Mouse (Mus musculus): Measurements from ENCODE around the gene Aqp1. TPM values are rescaled to one million over a fixed set of nuclear protein-coding genes. Genes with fewer than 3 reads are reported as not detected.

Aqp1 gene
- under 1 TPM in 1 of 2 experiments, not detected in 1; 0.18 TPM for polyA plus RNA-seq (2017; shearing (Covaris generic))

DNA sequence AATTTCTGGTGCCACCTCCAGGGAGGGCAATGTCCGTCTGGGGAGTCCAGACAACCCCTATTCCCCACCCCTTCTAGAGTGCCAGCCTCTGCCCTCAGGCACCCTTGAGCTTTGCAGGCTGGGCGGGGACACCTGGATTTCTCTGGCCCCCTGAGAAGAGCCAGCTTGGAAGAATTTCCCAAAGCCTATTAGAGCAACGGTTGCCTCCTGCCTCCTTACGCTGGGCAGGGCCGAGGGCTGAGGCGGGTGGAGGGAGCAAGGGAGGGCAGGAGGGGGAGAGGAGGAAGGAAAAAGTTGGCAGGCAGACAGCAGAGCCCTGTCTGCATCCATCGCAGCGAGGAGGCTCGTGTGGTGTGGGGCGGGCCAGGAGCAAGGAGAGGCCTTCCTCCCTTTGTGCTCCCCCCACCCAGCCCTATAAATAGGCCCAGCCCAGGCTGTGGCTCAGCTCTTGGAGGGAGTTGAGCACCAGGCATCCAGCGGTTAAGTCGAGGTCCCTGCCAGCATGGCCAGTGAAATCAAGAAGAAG is at the start of gene Aqp1:
Gene Aqp1 (plus strand): TSS at position 444 of the 526 bp plus-strand sequence.
- no peak for ATAC-seq

DNA sequence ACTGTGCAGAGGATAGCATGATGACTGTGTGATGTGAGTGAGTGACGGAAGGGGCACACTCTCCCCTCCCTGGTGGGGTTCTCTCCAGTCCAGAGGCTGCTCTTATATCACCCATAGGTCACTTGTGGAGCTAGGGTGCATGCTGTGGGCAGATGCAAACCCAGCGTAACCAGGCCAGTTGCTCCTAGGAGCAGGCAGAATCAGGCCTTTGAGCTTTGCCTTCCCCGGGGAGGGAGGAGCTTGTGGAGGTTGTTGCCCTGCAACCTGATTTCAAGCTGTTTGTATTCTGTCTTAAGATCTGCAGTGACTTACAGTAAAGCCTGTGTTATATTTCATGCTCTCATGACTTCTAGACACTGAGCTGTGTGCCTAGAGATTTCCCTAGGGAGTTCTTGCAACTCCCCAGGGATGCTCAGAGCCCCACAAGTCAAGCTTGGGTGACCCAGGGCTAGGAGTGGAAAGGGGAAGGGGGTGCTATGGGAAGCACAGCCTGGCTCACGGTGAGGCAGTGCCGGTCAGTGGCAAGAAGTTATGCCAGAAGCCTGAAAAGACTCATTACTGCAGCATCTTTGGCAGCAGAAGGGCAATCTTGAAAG is 48.1 kb upstream of the Aqp1 start:
- no peak for ATAC-seq

- no peak for ATAC-seq
These were observed 41.6 kb upstream of the Aqp1 start for GRCm38 (mm10) chr6:55294549-55295131.

- no peak for ATAC-seq
These were observed 40.9 kb upstream of the Aqp1 start for GRCm38 (mm10) chr6:55295325-55295724.

DNA sequence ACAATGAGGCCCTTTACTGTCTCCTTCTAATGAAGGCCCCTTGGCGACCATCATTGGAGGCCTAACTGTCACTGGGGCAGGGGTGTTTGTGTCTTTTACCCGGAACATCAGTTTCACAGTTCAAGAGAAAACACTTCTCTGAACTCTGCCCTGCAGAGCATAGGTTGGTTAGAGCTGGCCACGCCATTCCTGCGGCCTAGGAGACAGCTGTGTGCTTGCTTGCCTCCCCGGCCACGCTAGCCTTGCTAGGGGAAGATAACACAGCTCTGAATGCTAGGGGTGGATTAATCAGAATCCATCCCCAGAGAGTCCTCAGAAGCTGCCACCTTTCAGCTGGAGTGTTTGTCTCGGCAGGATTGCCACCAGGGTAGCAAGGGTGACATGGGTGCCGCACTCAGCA is 36.8 kb upstream of the Aqp1 start:
- ATAC-seq, result no peak

DNA sequence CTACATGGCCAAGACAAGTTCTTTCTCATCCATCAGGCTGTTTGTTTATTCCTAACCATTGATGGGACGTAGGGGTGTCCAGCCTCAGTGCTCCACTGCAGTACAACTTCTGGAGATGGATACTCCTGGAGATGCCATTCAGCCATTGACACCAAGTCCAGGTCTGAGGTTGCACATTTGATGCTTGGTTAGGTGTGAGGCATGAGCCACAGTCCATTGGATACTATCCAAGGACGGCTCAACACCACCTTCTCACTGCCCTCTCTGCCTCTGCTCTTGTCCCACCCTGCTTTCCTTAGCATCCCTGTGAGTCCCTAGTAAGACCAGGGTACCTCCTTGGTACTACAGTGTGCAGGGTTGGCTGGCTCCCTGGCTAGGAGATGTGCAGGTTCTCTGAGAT is 36.3 kb upstream of the Aqp1 start:
- ATAC-seq, result no peak

DNA sequence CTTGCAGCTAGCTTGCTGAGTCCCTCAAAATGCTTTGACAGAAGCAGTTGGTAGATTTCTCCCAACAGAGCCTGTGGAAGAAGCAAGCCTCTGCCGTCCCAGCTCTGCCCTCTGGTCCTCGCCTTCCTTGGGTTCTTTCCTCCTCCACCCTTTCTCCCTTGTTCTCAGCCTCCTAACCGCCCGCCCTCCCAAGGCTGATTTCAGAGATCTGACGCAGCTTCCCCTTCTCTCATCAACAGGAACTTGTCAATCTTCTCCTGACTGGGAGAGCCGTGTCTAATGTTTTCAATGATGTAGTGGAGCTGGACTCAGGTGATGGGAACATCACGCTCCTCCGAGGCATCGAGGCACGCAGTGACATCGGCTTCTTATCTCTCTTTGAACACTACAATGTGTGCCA is 35.5 kb upstream of the Aqp1 start:
- no peak for ATAC-seq

DNA sequence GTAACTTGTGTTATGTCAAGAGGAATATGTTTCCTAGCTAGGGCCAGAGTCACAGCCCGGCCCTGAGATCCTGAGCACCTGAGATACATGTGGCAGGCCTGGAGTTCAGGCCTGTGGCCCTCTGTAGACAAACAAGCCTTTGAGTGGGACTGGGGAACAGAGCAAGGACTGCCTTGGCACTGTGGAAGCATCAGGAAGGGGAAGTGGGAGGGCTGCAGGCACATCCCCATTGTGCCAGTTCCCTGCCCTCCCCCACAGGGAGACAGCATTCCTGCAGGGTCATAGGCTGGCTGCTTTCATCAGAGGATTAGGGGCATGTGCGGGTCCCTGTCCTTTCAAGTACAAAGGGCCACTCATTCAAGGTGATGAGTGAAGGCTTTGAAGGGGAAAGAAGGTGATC is 26.1 kb upstream of the Aqp1 start:
- no peak for ATAC-seq

- no peak for ATAC-seq
These were observed 24.3 kb upstream of the Aqp1 start for GRCm38 (mm10) chr6:55311962-55312361.

DNA sequence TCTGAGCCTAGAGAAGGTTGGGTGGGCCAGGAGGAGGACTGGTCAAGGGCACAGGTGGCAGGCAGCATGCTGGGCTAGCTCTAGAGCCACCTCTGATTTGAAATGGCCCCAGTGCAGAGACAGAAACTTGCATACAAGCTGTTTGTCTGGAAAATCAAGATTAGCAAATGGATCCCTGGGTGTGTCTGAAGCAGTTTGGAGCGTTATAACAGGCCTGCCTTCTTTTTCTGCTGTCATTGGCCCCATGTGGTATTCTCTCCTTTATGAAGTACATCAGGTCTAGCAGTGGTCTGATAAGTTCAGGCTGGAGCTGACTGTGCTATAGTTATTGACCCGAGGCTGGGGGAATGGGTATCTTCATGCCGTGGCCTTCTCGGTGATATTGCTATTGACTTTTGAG is 22.3 kb upstream of the Aqp1 start:
- ATAC-seq, result no peak

DNA sequence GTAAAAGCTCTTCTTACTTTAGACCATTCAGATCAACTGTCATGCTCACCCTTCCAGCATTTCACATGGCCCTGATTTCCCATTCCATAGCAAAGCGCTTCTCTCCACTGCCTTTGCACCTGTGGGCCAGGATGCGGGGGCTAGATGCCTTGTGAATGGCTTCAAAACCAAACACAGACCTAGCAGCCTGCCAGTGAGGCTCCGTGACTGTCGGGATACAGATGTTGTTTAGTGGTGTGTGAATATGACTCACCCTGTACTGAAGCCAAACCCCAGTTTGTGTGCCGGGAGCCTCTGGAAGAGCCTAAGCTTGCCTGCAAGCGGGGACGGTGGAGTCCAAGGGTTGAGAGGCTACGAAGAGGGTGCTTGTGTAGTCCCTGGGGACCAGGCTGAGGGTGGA is 21.6 kb upstream of the Aqp1 start:
- no peak for ATAC-seq

DNA sequence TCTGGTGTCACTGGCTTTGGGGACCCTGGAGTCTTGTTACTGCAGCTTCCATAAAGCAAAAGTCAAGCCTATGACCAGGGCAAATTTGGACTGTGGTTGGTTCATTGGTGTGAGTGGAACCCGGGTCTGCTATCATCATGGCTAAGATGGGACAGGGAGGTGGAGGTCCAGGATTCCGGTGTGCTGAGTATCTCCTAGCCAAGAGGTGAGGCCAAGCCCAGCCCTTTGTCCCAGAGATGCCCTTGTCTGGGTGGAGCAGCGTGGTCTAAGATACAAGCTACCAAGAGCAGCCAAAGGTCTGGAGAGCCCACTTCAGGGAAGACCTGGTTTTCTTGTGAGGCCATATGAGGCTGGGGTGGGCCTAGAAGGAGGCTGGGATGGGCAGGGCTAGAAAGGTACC is 17.6 kb upstream of the Aqp1 start:
- no peak for ATAC-seq

DNA sequence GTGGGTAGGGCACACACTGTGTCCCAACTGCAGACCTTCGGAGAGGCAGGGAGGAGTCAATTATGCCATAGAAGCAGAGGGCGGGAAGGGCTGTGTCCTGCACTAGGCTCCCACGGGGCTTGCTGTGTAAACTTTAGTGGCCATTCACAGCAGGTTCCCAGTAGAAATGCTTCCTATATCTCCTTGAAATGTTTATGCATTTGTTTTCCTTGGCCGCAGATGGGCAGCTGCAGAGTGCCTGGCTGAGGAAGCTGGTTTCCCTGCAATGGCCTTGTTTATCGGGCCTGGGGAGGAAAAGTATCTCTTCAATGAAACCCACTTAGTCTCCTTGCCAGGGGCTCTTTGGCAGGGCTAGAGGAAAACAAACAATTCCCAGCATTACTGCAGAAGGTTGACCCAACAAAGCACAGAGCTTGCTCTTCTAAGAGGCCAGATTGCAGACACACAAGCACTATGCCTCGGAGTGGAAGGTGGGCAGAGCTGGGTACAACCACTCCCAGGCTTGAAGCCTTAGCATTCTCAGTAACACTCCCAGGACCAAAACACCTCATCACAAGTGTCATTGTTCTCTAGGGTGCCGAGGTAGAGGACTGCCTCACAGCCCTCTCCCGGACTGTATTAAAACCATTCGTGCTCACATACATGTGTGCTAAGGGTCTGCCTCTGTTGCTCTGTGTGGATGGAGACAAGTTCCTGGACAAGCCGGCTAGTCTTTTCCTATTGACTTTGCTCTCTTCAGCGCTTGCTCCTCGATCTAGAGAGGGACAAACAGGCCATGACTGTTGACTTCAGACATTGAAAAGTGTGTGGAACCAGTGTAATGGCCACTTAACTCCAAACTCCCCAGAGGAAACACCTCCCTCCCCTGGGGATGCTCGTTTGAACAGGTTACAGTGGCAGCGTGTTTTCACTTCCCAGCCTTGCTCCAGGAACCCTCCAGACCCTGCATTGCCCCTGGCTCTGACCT is 16.4 kb upstream of the Aqp1 start:
- ATAC-seq, result no peak

DNA sequence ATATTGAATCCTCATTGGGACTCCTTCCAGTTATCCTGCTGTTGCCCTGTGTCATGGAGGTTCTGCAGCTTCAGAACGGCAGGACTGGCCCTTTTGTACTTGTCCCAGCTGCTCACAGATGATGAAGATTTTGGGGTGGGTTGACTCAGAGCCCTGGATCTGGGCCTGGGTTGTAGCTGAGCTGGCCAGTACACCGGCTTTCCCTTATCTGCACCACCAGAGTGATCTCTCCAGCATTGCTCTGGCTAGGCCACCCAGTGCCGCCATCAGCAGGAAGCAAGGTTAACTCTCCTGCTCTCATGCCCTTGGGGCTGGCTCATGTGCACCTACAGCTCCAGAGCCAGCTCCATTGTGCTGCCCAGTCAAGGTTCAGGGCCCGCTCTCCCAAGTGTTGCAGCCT is 15.3 kb upstream of the Aqp1 start:
- ATAC-seq, result no peak

GRCm38 (mm10) chr6:55321518-55321917 is 14.7 kb upstream of the Aqp1 start:
- ATAC-seq, result no peak

- no peak for ATAC-seq
These were observed 13.3 kb upstream of the Aqp1 start for GRCm38 (mm10) chr6:55322980-55323379.

DNA sequence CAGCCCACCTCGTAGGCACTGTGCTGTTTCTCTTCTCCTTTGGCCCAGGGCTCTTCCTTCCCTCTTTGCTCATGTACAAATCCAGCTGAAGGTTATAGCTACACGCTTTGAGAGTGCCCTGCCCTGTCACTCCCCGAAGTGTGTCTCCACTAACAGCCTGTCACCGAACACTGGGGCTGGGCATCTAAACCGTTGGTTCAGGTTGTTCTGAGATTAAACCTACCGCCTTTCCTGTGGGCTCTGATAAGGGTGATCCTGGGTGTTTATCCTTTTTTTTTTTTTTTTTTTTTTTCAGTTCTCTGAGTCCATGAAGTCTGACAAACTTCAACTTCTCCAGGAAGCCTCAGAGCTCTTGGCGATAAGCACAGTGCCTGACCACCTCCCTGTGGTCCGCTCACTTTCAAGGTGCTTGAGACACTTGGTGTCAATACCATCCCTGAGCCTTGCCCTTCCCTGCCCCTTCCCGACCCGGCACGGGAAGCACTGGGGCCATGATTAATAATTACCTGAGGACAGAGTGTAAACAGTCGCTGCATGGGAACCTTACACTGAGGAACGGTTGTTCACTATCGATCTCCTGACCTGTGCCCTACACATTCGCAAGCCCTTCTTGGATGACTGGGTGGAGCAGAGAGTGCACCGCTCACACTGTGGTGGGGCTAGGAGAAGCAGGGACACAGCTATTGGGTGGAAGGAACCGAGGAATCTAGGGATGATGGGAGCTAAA is 12.2 kb upstream of the Aqp1 start:
- no peak for ATAC-seq

GRCm38 (mm10) chr6:55324785-55325184 is 11.4 kb upstream of the Aqp1 start:
- ATAC-seq, result no peak

DNA sequence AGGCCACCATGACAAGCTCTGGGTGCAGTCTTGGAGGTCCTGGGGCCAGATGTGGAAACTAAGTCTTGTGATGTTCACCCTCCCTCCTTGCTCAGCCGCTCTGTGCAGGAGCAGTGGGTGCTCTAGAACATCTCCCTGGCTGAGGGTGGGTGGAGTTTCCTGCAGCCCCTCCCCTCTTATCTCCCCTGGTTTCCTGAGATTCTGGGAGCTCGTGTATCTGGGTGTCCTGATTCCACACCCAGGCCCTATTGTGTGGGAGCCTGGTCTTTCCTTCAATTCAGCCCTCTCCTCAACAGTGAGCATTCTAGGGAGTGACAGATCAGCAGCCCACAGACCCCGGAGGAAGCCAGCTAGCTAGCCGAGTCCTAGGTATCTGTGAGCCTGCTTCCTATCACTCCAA is 9.9 kb upstream of the Aqp1 start:
- no peak for ATAC-seq

GRCm38 (mm10) chr6:55327326-55327725 is 8.9 kb upstream of the Aqp1 start:
- no peak for ATAC-seq

GRCm38 (mm10) chr6:55328179-55328578 is 8.1 kb upstream of the Aqp1 start:
- no peak for ATAC-seq

DNA sequence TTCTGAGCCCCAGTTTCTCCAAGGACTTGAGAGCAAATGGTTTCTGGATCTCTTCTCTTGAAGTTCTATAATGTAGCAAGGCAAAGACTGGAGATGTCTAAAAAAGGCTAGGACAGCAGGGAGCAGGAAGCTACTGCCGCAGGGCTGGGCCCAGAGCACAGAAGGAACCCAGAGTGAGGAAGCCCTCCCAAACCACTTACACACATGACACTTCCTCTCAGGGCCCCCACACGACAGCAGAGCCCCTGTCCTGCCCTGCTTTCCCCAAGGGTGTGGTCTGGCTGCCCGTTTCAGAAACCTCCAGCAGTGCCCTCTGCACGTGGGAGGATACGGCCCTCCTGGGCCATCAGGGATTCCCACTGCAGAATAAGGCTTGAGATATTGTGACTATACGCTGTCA is 4.9 kb upstream of the Aqp1 start:
- no peak for ATAC-seq

Measured in activated CD4-positive, CD25-positive, alpha-beta regulatory T cell, adult 4 months (primary cell).